Mouse (Mus musculus) lung, postnatal 0 days (tissue): ENCODE results near the gene Olfr960.

Experiments used
- CTCF ChIP-seq: IDR thresholded peaks from 2 replicates; pipeline ENCODE4 v1.5.1; 2016; ENCODE audit warnings: antibody characterized with exemption, mild to moderate bottlenecking
- EP300 ChIP-seq: IDR thresholded peaks from 2 replicates; pipeline ENCODE4 v1.6.1; 2016; ENCODE audit warnings: antibody characterized with exemption, mild to moderate bottlenecking, control low read depth

GRCm38 (mm10) chr9:39644785-39645184 is 23.6 kb downstream of the Olfr960 start, which contains the start of gene Olfr961:
- no peak for TF ChIP-seq CTCF
- TF ChIP-seq EP300 = no peak
